Mouse (Mus musculus): ENCODE results near the gene Sgsh.
A peak's percentile ranks its signal among the peaks of the same experiment; 100 is the strongest.

DNA sequence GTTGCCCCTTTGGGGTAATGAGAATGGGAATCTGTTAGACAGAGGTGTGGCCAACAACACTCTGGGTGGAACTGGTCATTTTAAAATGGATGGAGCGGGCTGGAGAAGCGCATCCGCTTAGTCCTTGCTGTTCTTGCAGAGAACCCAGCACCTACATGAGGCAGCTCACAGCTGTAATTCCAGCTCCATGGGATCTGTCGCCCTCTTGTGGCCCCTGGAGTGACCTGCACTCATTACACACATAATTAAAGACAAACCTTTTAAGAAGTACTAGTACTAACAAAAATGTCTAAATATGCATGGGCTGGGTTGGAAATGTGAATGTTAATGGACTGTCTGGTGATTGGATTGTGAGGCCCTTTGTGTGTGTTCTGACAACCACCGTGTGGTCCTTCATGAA lies 49.3 kb upstream of the Sgsh start:
- TF ChIP-seq POLR2A (IDR thresholded peaks at IDR 0.05; ENCODE audit: control insufficient read depth in 1 of 2, insufficient read depth in 1 of 2, low read depth in 1 of 2, low read length in 2 of 2, poor library complexity in 1 of 2), result no peak
- peak; percentile 97 to 100 (median 98) for TF ChIP-seq CTCF (IDR thresholded peaks at IDR 0.05 in 2 of 3, conservative IDR thresholded peaks at IDR 0.05 in 1 of 3; ENCODE audit: control insufficient read depth in 1 of 3, insufficient read depth in 1 of 3, low read depth in 2 of 3, low read length in 3 of 3, poor library complexity in 1 of 3, severe bottlenecking in 1 of 3)
- TF ChIP-seq ZC3H11A (IDR thresholded peaks at IDR 0.05; ENCODE audit: low read depth, low read length), result peak; percentile 89
- TF ChIP-seq GATA1 (IDR thresholded peaks at IDR 0.05; ENCODE audit: low read depth, low read length), result no peak
- no peak for TF ChIP-seq MAFK (IDR thresholded peaks at IDR 0.05; ENCODE audit: borderline replicate concordance, low read depth, low read length)
- TF ChIP-seq MXI1 (IDR thresholded peaks at IDR 0.05; ENCODE audit: low read depth, low read length), result no peak
- no peak for TF ChIP-seq CHD1 (IDR thresholded peaks at IDR 0.05; ENCODE audit: low read depth, low read length)
- no peak for TF ChIP-seq EP300 (IDR thresholded peaks at IDR 0.05; ENCODE audit: low read depth in 1 of 2, low read length in 2 of 2)
- TF ChIP-seq TCF12 (IDR thresholded peaks at IDR 0.05; ENCODE audit: low read depth, low read length), result no peak
- TF ChIP-seq POLR2AphosphoS2 (IDR thresholded peaks at IDR 0.05; ENCODE audit: low read length), result no peak
- no peak for TF ChIP-seq ELF1 (IDR thresholded peaks at IDR 0.05; ENCODE audit: low read depth, low read length)
- peak; percentile 99 for TF ChIP-seq RAD21 (IDR thresholded peaks at IDR 0.05; ENCODE audit: low read depth, low read length)
